Mouse (Mus musculus) gastrocnemius, adult 18-20 months (tissue): ENCODE results near the gene Bst1. TPM values are rescaled to one million over a fixed set of nuclear protein-coding genes. Genes with fewer than 3 reads are reported as not detected.

Source experiments
- DNase-seq: peaks from one replicate; pipeline ENCODE4 v3.0.0; 2021; ENCODE audit warnings: low spot score
- total RNA-seq, 2 experiments: library from RNA; stranded (reverse); gene quantifications; 2 replicates each; pipeline ENCODE4 v1.2.3; 2021

Bst1 gene
- total RNA-seq, 2 experiments from 2014 or later, result not detected

DNA sequence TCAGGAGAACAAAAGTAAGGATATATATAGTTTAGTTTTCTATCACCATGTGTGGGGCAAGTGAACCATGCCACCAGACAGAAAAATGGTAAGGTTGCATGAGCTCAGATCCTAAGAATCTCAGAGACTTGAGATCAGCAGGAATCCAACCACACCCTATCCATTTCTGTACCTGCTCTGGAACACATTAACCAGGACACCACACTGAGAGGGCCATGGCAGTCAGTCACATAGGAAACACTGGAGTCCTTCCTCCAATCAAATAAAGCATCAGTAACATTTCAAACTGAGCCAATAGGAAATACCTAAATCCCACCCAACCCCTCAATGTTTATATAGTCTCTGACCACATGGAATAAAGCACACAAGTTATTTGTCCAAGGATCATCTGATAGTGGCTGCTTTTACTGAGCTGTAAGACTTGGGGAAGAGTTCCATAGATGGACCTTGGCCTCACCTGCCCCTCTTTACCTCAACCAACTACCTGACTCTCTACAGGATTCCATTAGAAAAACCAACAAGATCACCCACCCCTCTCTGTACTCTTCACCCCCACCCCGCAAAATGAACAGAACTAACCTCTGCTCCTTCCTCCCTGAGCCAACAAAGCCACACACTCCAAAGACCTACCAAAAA is 8.1 kb upstream of the Bst1 start:
- DNase-seq, result no peak

DNA sequence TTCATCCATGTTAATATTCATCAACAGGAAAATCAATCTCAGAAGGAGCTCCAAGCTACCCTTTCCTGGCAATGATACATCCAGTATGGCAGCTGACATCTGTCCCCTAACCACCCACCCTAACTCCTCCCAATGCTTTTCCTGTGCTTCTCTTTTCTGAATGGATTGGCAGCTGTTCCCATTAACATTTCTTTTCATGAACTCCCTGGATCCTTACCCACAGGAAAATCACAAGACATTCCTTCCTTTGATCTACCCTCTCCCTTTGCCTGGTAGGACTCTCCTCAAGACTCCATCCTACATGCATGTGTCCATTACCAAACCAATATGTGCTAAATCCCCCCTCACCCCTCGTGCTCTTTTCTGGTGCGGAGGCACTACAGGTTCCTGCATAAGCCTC is 4.1 kb upstream of the Bst1 start:
- no peak for DNase-seq

DNA sequence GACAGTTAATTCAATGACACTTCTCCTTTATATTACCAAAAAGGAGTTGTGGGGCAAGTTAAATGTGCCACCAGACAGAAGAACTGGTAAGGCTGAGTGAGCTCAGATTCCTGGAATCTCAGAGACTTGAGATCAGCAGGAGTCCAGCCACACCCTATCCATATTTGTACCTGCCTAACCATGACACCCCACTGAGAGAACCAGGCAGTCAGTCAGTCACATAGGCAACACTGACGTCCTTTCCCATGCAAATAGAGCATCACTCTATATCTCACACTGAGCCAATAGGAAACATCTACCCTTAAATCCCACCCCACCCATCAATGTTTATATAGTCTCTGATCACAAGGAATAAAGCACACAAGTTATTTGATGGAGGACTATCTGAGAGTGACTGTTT is 2.9 kb upstream of the Bst1 start:
- no peak for DNase-seq

DNA sequence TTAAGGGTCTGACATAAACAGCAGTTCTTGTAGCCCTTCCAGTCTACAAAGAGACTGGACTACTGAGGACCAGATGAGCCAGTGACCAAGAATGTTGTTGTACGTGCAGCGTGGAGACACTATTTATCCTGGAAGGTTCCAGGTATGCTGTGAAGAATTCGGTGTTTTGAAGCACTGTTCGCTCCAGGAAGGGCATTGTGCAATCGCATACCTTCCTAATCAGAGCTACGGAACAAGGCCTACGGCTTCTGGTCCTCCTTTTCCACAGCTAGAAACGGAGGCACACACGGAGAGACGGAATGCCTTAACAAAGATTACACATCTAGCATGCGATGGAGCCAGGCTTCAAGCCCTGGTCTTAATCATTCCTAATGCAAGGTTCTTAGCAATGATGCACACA is 2.1 kb downstream of the Bst1 start:
- DNase-seq, result no peak

DNA sequence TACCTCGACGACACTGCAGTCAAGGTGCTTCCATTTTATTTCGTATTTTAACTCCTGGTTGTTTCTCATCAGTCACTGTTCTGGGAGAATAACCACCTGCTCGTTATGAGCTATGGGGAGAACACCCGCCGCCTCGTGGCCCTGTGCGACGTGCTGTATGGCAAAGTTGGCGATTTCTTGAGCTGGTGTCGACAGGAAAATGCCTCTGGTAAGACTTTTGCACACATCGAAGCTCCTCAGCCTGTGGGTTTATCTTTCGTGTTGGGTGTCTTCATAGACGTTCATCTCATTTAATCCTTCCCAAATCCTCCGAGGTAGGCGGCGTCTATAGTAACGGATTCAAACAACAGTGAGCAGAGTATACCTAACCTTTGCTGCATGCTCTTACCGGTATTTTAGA is 2.9 kb downstream of the Bst1 start, which contains the start of gene Fbxl5:
Gene Fbxl5 (minus strand): TSS at position 101 of the 400 bp plus-strand sequence.
- DNase-seq, result no peak

DNA sequence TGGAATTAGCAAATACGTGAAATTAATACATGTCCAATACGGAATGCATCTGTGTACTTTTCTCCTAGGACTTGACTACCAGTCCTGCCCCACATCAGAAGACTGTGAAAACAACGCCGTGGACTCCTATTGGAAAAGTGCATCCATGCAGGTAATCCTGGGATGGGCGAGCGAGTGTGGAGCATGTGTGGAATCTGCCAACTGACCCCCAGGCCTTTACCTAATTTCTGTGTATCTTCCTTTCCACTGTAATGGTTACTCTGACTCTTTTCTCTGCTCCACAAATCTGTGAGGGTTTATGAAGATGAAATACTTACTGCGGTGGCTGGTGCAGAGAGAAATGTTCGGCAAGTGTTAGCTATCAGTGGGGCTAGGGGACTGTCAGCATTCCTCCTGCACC is 3.5 kb downstream of the Bst1 start:
- no peak for DNase-seq

DNA sequence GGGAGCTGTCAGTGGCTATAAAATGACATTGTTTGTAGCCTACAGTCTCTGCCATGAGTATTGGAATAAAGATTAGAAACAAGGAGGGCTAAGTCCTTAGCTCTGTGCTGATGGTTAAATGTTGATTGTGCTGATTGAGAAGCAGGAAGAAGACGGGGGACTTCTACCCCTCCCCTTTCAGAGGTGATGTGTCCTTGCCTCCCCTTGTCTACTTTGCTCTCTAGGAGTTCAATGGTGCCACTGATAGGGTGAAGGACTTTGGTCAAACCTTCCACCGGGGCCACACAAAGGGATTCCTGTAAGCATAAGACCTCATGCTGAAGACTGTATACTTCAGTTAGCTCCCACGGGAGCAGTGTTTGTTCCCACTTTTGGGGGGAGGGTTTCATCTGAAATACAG is 4.1 kb downstream of the Bst1 start:
- DNase-seq, result no peak

DNA sequence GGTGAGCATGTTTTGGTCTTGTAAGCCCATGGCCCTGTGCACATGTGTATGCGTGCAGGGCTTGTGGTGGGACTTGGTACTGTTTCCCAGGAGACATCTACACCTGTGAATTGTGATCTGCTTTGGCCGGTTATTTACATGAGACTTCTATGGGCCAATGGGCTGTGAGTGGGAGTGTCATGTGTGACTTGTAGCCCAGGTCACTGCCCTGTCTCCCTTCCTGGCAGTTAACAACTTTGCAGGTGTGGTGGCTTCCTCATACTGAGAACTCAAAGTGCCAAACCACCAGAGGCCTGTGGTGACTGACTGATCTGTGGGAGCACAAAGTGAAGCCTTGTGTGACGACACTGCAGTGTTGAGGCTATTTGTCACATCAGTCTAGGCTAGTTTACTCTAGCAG is 5.9 kb downstream of the Bst1 start:
- DNase-seq, result no peak

DNA sequence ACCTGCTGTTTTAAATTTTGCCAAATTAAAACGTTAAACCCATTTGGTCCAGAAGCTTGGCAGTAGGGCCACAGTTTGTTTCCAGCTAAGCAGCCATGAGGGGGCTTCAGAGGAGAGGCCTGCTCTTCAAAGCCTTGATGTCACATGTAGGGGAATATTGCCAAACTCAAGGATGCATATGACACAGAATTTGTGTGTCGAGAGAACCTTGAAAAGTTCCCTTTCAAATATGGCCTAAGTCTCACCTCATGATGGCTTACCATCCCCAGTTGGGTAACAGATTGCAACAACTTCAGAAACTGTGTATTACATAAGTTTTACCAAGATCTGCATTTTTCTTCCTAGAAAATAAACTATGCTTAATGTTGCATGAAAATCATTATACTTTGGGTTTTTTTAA is 8.2 kb downstream of the Bst1 start:
- DNase-seq, result no peak

DNA sequence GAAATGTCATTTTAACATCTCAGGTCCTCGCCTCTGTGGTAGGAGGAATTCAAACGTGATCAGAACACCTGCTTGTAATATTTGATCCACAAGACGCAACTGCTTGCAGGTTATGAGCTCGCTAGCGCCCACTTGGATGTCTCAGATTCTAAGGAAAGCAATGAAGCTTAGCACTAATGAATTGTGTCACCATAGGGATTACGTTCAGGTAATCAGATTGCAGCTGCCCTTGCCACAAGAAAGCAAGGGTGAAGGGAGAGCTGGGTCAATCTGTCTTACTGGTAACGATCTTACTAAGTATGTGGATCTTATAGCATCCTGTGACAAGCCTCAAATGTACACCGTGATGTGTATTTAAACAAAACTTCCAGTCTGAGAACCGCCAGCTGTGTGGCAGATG is 8.7 kb downstream of the Bst1 start:
- no peak for DNase-seq

DNA sequence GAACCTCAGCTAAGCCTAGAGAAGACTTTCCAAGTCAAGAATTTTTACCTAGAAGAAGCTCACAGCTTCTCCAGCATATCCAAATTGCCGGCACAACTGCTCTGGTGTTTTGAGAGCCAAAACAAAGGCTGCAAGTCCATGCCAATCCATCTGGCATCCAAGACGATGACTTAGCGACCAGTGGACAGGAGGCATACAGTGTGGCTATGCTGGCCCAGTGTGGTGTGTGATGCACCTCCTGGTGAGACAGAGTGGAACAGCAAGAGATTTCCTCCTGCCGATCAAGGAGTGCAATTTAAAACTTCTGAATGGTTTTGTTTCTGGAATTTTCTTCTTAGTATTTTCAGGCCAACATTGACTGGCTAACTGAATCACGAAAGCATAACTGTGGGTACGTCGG is 17.9 kb downstream of the Bst1 start:
- DNase-seq, result no peak

DNA sequence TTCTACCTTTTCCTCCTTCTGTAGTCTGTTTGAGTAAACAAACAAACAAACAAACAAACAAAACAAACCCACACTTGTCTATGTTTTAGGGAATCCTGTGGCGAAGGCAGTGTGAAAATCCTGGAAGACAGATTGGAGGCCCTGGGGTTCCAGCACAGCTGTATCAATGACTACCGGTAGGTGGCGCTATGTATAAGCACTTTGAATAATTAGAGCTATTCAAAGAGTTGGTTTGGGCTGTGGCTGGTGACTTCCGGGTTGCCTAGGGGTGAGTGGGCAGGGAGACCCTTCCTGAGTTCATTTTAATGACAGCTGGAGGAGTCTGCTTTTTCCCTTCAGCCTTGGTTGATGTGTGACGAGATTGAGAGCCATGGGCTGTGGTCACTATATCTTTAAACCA is 18.7 kb downstream of the Bst1 start:
- DNase-seq, result peak; percentile 49

DNA sequence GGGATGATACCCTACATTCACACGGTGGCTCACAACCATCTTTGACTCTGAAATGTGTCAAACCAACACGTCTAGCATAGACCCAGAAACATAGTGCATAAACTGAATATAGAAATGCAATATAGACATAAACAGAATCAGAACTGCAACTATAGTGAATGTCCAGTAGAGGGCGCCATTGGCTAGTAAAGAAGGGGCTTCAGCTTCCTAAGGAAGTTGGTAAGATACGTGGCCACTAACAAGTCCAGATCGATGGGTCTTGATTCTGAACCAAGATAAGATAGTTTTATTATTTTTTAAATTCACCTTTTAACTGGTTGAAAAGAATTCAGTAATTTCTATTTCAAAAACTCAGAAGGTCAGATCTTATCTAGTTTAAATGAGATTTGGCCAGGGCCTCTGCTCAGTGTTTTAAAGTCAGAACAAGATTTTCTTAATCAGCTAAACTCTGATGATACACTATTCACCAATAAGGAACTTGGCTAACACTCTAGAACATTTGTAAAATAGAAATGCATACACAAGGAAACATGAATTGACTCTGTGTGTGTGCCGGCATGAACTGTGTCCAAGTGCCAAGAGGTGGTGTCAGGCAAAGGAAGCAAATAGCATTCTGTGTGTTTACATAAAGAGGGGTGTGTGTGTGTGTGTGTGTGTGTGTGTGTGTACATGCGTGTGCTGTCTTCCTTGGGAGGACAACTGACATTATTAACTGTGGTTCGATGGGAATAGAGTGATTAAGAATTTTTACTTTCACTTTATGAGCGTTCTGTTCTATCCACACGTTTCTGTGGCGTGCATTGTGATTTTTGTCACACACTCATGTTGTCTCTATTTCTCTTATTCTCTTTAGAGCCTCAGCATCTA is 22.7 kb downstream of the Bst1 start:
- DNase-seq, result peak; percentile 71

DNA sequence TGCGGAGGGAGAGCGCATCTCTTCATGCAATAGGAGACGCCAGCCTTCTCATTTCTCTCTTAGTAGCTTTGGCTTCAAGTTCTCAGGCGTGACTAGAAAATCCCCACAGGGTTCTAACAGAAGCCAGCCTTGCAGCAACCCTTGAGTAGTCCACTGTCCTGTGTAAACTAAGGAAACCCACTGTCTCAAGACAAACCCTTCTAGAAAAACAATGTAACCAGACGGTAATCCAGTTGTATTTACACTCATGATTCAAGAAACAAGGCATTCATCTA is 23.3 kb downstream of the Bst1 start:
- DNase-seq, result no peak

DNA sequence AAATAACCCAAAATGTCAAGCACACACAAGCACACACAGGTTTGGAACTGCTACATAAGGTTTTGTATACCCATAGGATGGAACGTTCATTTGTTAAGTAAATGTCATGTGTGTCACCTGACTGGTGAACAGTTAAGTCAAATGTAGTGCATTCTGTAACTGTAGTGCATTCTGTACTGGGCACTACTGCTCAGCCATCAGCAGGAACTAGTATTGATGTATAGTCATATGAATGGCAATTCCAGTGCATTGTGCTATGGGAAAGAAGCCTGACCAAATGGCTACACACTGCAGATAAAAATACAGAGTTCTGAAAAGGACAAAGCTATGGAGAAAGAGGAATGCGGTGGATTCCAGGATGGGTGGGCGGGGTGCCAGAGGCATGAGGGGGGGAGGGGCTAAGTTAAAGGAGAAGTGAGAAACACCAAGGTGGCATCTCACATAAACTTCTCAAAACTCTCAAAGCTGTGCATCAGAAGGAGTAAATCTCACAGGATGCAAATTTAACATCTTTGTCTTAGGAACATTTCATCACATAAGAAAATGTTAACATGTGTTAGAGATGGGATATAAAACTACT is 24.0 kb downstream of the Bst1 start:
- DNase-seq, result no peak

DNA sequence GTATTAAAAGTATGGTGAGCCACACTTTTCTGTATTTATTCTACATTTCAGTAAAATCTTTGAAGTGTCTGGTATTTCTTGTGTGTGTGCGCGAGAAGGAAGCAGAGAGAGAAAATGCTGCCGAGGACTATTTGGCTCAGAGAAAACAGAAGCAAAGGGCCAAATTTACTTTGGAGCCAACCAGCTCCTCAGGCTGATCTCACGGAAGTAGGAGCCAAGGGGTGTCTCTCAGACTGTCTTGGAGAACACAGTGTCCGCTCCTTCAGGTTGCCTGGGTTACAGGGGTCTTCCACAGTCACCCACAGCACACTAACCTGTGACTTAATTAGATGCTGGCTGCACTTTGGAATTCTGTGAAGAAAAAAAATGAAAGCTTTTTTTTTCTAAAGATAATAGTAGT is 26.4 kb downstream of the Bst1 start:
- DNase-seq, result peak; percentile 33

DNA sequence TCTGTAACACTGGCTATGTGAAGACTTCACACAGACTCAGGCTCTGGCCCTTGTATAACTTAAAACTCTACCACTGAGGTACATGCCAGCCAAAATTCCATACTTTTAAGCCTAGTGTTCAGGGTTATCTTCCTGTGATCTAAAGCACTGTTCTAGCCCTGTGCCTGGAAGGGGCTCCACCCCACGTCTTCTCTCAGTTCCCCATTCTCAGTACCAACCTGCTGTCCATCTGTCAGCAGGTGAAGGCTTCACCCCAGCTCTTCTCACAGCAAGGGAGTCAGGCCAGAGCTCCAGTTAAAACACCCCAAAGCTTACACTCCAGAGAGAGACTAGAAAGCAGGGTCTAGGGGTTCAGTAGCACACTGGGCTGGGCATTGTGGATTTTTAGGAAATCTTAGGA is 27.0 kb downstream of the Bst1 start:
- DNase-seq, result no peak

DNA sequence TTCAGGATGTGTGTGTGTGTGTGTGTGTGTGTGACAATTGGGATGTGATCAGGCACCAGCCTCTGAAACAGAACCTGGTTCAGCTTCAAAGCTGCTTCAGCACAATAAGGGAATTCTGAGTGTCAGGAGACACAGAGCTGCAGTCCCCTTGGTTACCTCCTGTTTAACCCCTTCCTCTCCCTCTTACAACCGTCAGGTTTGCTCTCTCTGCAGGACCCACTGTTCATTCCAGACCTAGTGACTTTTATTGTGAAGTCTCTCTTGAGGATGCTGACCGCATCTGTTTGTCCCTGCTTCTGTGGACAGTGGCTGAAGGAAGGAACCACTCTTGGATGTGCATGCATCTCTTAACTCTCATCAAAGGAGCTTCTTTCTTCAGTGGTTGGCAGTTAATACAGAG is 27.5 kb downstream of the Bst1 start:
- DNase-seq, result no peak

DNA sequence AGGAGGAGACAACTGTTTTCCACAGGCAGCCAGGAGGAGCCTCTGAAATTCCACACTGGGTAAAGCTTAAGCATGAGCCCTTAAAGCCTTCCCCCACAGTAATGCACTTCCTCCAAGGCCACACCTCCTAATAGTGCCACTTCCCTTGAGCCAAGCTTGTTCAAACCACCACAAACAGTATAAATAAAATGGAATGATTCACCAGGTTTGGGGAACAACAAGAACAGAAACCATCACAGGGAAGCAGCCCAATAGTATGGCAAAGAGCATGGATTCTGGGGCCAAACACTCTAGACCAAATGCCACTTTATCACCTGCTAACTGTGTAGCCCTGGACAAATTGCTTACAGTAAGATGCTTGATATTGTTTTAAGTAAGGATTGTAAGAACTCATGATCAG is 28.9 kb downstream of the Bst1 start:
- no peak for DNase-seq

DNA sequence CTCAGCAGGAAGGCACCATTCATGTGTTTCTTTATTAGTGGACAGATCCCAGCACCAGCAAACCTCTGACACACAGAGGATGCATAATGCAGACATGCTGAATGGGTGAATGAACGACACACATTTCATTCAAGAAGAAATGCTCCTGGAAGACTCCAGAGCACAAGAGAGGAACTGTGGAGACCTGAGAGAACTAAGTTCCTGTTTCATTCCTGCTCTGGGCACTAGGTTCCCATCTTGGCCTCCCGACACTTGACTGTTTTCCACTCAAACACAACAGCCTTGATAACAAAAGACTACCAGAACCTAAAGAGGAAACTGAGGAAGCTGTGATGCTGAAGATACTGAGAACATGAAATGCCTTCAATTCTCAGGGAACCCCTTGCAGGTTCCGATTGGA is 29.6 kb downstream of the Bst1 start:
- DNase-seq, result no peak

DNA sequence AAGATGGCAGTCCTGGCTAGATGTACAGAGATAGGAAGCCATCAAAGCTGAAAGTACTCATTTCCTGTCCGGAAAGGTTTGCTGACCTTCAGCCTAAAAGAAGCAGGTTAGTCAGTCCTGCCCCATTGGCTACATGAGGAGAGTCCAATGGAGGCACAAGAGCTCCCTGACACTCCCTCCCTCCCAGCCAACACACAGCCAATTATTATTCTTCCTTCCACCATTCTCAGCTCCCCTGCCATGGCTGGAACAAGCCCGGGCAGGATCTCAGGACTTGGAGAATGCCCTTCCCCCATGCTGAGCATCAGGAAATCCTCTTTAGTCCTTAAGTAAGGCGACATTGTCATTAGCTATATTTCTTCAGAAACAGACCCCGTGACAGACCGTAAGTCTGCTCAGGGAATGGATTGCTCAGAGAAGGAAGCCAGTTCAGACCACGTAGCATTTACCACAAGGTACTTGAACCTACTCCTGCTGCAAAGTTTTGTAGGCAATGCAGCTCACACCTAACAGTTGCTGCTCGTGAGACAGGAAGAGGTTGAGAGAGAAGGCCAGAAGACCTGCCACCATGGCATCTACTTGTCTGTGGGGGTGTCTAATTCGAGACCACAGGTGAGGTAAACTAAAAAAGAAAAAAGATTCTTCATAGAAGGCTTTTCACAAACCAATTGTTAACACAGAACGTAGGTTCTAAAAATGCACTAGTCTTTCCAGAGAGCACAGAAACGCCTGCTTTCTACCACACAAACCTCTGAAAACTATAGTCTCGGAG is 34.6 kb downstream of the Bst1 start:
- no peak for DNase-seq

DNA sequence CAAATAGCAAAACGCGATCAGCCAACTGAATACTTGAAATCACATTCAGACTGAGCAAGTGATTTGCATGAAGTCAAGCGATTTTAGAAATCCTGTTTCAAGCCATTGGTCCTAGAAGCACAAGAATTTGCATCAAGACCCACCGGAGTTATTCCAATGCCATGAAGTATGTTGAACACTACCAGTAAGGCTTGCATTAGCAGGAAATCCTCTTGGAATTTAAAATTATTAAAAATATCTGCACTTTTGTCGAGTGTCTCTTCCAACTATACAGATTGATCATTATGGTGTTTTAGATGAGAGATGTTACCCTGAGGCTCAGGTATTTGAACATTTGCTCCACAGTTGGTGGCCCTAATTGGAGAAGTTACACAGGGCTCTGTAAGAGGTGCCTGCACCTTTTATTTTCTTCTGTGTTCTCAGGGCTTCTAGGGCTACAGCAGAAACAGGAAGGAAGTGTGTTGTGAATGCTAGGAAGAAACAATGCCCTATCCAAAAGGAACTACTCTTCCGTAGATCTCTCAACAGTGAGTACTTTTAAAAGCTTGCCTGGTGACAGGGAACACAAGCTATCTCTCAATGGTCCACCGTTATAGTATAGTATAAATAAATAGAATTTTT is 35.3 kb downstream of the Bst1 start:
- DNase-seq, result no peak
